Mouse (Mus musculus) midbrain, postnatal 0 days (tissue): ENCODE results near the gene Meox2. TPM values are rescaled to one million over a fixed set of nuclear protein-coding genes. Genes with fewer than 3 reads are reported as not detected.
"Not testable (repeated sequence)": the region's sequence is repeated elsewhere in the genome, so short reads cannot be mapped to it uniquely, and the experiment has no call there.

Source experiments
- ATAC-seq: fragments of 200-750 bp; cut with Nextera tagmentation; 2 replicates; pipeline ENCODE4 v1.8.0; 2017; ENCODE audit warnings: moderate number of reproducible peaks, mild to moderate bottlenecking, moderate TSS enrichment, moderate library complexity; ENCODE audit not compliant: low FRiP score
- DNase-seq: peaks from one replicate; pipeline ENCODE4 v3.0.0-alpha.2; 2015; ENCODE audit warnings: low spot score
- H3K27ac ChIP-seq: fragments of 300-500 bp; sonication (generic); 2 replicates; pipeline ENCODE4 v1.5.1; 2014; ENCODE audit warnings: low read depth, mild to moderate bottlenecking, low read length, mixed read lengths
- H3K27me3 ChIP-seq: fragments of 300-500 bp; sonication (generic); 2 replicates; pipeline ENCODE4 v1.6.1; 2014; ENCODE audit warnings: low read length, control low read depth, mixed read lengths; ENCODE audit not compliant: insufficient read depth
- H3K36me3 ChIP-seq: fragments of 300-500 bp; sonication (generic); 2 replicates; pipeline ENCODE4 v1.6.1; 2014; ENCODE audit warnings: low read length, control low read depth, mixed read lengths; ENCODE audit not compliant: insufficient read depth
- H3K4me1 ChIP-seq: fragments of 300-500 bp; sonication (generic); 2 replicates; pipeline ENCODE4 v1.6.1; 2014; ENCODE audit warnings: mild to moderate bottlenecking, control low read depth, antibody characterized with exemption, low read length, mixed read lengths; ENCODE audit not compliant: insufficient read depth
- H3K4me2 ChIP-seq: fragments of 300-500 bp; sonication (generic); 2 replicates; pipeline ENCODE4 v1.6.1; 2014; ENCODE audit warnings: low read depth, mild to moderate bottlenecking, low read length, mixed read lengths; ENCODE audit not compliant: poor library complexity, severe bottlenecking
- H3K4me3 ChIP-seq: fragments of 300-500 bp; sonication (generic); 2 replicates; pipeline ENCODE4 v1.5.1; 2014; ENCODE audit warnings: low read depth, mild to moderate bottlenecking, low read length, moderate library complexity
- H3K9ac ChIP-seq: fragments of 300-500 bp; sonication (generic); replicated peaks from 2 replicates; pipeline ENCODE4 v1.6.1; 2014; ENCODE audit warnings: mild to moderate bottlenecking, low read length, moderate library complexity, mixed read lengths; ENCODE audit not compliant: poor library complexity, severe bottlenecking
- H3K9me3 ChIP-seq: fragments of 300-500 bp; sonication (generic); 2 replicates; pipeline ENCODE4 v1.6.1; 2016; ENCODE audit warnings: low read length, control low read depth
- CTCF ChIP-seq: IDR thresholded peaks from 2 replicates; pipeline ENCODE4 v1.5.1; 2016; ENCODE audit warnings: antibody characterized with exemption, mild to moderate bottlenecking
- WGBS: fragments of 180-500 bp; shearing (Covaris S2); extraction: QIAGEN DNeasy Blood & Tissue Kit; methylation state at CpG from one replicate; pipeline ENCODE4 v1.1.7; 2014; 5-methylcytosine and 5-hydroxymethylcytosine counted together
- polyA plus RNA-seq: library from polyadenylated mRNA; unstranded; fragments of >200 nt; fragmentation: Nextera tagmentation; extraction: Ambion mirVana; gene quantifications from 2 replicates; pipeline ENCODE4 v1.2.1, GENCODE M21; 2015
- total RNA-seq: library from RNA; depleted of rRNA; stranded (reverse); fragments of >200 nt; gene quantifications from 2 replicates; pipeline ENCODE4 v1.2.3, GENCODE M21; 2014; rRNA removed

Gene Meox2
- total RNA-seq: 0.11 and 0.28 TPM in 2 replicates
- polyA plus RNA-seq: 0.09 and 0.20 TPM in 2 replicates

DNA sequence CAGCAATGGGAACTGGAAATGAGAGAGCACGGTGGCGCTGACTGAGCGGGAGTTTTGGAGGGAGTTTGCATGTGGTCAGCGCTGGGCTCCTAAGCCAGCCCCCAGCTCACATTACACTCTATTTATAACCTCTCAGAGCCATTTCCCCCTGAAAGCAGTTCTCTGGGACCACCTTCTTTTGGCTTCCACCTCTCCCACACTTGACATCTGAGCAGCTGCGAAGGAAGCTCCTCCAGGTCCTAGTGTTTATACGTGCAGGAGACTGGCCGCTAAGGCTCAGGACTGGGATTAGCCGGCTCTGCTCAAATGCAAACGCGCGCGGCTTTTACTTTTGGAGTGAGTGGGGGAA lies at the start of gene Meox2:
Meox2 (plus strand) TSS at position 151 of the 349 bp plus-strand sequence.
- DNase-seq: peak; percentile 24
- no peaks in the 10 kb centered on the region for H3K36me3 ChIP-seq
- H3K4me3 ChIP-seq: peak within 1 kb of the TSS; percentile 48
- H3K9me3 ChIP-seq: no peaks in the 10 kb centered on the region
- peak; percentile 63; the same call in 1 of the 2 replicates for ATAC-seq
- peak within 1 kb of the TSS; percentile 87 for H3K4me2 ChIP-seq
- H3K4me1 ChIP-seq: peaks cover 8% of the 10 kb centered on the region
- no peak for TF ChIP-seq CTCF
- H3K9ac ChIP-seq: peak within 1 kb of the TSS; percentile 33
- no peak within 1 kb of the TSS for H3K27ac ChIP-seq
- peaks cover 25% of the 10 kb centered on the region for H3K27me3 ChIP-seq
- WGBS: 4% methylated on average over 12 of the region's 12 CpGs

- DNase-seq: no peak
- 60% methylated on average over 3 of the region's 3 CpGs for WGBS
These were observed 35.7 kb upstream of the Meox2 start for GRCm38 (mm10) chr12:37072636-37073035.

DNA sequence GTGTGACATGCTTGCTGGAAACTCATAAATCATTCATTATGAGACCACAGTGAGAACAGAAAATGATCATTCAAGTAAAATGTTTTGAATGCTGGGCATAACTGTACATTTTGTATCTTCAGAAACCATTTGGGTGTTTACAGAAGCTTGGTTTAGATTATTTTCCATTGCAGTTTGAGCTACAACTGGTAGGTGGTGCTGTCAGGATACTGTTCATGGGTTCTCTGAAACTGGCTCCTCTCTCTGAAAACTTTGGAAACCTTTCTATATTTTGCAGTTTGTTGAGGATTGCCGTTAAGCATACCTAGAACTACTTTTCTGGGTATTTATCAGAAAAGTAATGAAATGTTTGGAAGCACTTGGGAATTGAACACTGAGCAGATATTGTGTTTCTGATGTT lies 31.0 kb upstream of the Meox2 start:
- ATAC-seq: no peak
- Histone ChIP-seq H3K27ac (no peak overlapping the region), H3K36me3 (peaks cover 3% of the 10 kb centered on the region; the same call in 1 of the 2 replicates), H3K27me3 (no peaks in the 10 kb centered on the region), H3K4me3 (no peak overlapping the region), H3K4me1 (no peaks in the 10 kb centered on the region), H3K9me3 (no peaks in the 10 kb centered on the region), H3K9ac (no peak overlapping the region), H3K4me2 (no peak overlapping the region)
- WGBS: 63% methylated on average over 1 of the region's 1 CpGs
- DNase-seq: peak; percentile 19
- peak; percentile 55 for TF ChIP-seq CTCF

More at GRCm38 (mm10) chr12:37072636-37073035, 35.7 kb upstream of the Meox2 start:
- H3K4me3 ChIP-seq: no peak overlapping the region
- H3K27me3 ChIP-seq: no peaks in the 10 kb centered on the region
- H3K9me3 ChIP-seq: no peaks in the 10 kb centered on the region
- TF ChIP-seq CTCF: no peak
- no peaks in the 10 kb centered on the region for H3K4me1 ChIP-seq
- ATAC-seq: no peak
- H3K4me2 ChIP-seq: no peak overlapping the region
- H3K36me3 ChIP-seq: no peaks in the 10 kb centered on the region
- H3K27ac ChIP-seq: no peak overlapping the region
- no peak overlapping the region for H3K9ac ChIP-seq

GRCm38 (mm10) chr12:37080005-37080404 lies 28.3 kb upstream of the Meox2 start:
- H3K9ac ChIP-seq, H3K4me3 ChIP-seq, H3K4me1 ChIP-seq, H3K27ac ChIP-seq, DNase-seq, ATAC-seq, H3K27me3 ChIP-seq, H3K36me3 ChIP-seq, H3K4me2 ChIP-seq, H3K9me3 ChIP-seq: not testable (repeated sequence)
- 60% methylated on average over 5 of the region's 5 CpGs for WGBS

DNA sequence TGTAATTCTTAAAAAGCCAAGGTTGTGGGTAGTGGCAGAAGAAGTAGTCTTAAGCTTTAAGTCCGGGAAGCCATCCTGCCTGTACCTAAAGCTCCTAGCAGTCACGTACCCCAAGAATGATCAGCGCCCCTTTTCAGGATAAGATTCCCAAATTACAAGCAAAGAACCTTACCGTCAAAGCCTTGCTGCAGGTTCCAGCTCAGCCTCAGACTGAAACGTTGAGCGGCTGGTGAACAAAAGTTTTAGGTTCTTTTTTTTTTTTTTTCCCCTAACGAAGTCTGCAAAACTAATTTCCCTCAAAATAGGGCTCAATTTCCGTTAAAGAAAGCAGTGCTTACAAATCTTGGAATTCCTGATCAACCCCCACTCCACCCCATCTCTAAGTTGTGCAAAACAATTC lies 1.8 kb upstream of the Meox2 start:
- no peaks in the 10 kb centered on the region for H3K9me3 ChIP-seq
- H3K36me3 ChIP-seq: no peaks in the 10 kb centered on the region
- DNase-seq (no peak), ATAC-seq (no peak)
- H3K4me3 ChIP-seq: no peak overlapping the region
- 44% methylated on average over 8 of the region's 8 CpGs for WGBS
- no peak overlapping the region for H3K4me2 ChIP-seq
- no peak for TF ChIP-seq CTCF
- no peak overlapping the region for H3K9ac ChIP-seq
- H3K27ac ChIP-seq: no peak overlapping the region
- H3K27me3 ChIP-seq: peaks cover 25% of the 10 kb centered on the region
- peaks cover 8% of the 10 kb centered on the region for H3K4me1 ChIP-seq

GRCm38 (mm10) chr12:37107150-37107549 lies 1.2 kb upstream of the Meox2 start:
- no peak for TF ChIP-seq CTCF
- no peak for ATAC-seq
- no peak overlapping the region for H3K9ac ChIP-seq
- peaks cover 8% of the 10 kb centered on the region for H3K4me1 ChIP-seq
- no peak overlapping the region for H3K4me2 ChIP-seq
- no peak overlapping the region for H3K4me3 ChIP-seq
- DNase-seq: no peak
- H3K36me3 ChIP-seq: no peaks in the 10 kb centered on the region
- peaks cover 25% of the 10 kb centered on the region for H3K27me3 ChIP-seq
- 48% methylated on average over 2 of the region's 2 CpGs for WGBS
- H3K9me3 ChIP-seq: no peaks in the 10 kb centered on the region
- H3K27ac ChIP-seq: no peak overlapping the region
